Mouse (Mus musculus): Measurements from ENCODE around the gene Tnfrsf19.

DNA sequence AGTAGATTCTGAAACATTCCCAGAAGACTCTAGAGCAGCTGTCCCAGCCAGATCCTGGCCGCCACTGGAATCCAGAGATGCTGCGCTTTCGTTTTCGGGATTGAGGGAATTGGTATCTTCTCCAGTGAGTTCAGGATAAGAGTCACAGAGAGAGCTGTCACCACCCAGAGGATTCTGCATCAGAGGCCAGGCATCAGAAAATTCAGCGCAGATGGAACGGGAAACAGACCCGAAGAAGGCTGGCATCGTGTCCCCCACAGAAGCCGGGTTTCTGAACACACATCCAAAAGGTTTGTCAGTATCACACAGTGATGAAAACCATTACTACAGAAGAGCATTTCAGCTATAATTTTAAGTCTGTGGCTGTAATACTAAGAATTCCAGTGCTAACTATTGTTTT is 75.3 kb downstream of the Tnfrsf19 start:
- TF ChIP-seq POLR2A (IDR thresholded peaks at IDR 0.05; ENCODE audit: low read depth, low read length) = no peak
- TF ChIP-seq CTCF (IDR thresholded peaks at IDR 0.05; ENCODE audit: extremely low read depth, insufficient read length, insufficient replicate concordance, low read depth, low read length) = no peak

All from small intestine, adult 2 months (tissue).